Mouse (Mus musculus): ENCODE measurements around the gene Ano6. TPM values are rescaled to one million over a fixed set of nuclear protein-coding genes. Genes with fewer than 3 reads are reported as not detected.

Gene Ano6
- 14.2 and 14.8 TPM in 2 replicates for polyA plus RNA-seq (2012; rRNA removed)

- peak; percentile 92 to 94 for DNase-seq
- Histone ChIP-seq H3K4me3 (replicated peaks; ENCODE audit: insufficient read depth, low read depth, low read length) (peak within 1 kb of the TSS; percentile 75), H3K27ac (ENCODE audit: insufficient read depth, low read length) (no peak within 1 kb of the TSS; the same call in 1 of the 2 replicates), H3K4me1 (ENCODE audit: control insufficient read depth, insufficient read depth, low read length) (no peaks in the 10 kb centered on the region), H3K27me3 (ENCODE audit: control insufficient read depth, insufficient read depth, low read length) (no peaks in the 10 kb centered on the region)
- TF ChIP-seq POLR2A (IDR thresholded peaks at IDR 0.05; ENCODE audit: borderline replicate concordance, insufficient read depth, low read length) = peak; percentile 69
- TF ChIP-seq CTCF (IDR thresholded peaks at IDR 0.05; ENCODE audit: borderline replicate concordance, insufficient read depth, low read depth, low read length) = no peak
- WGBS = 1% methylated on average over 51 of the region's 51 CpGs
Observed at GRCm38 (mm10) chr15:95790529-95791071, at the start of gene Ano6. Gene Ano6, plus strand, starts transcription at chr15:95790843.

DNA sequence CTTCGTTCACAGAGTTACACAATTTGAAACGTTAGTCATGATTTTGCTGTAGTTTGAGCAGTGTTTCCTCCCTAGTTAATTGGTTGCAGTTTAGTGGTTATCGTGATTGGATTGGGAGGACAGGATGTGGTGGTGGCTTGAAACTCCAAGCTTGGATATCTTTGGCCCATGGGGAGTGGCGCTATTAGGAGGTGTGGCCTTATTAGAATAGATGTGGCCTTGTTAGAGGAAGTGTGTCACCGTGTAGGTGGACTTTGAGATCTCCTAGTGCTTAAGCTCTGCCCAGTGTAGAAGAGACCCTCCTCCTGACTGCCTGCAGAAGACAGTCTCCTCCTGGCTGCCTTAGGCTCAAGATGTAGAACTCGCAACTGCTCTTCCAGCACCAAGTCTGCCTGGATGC, 47.7 kb upstream of the Ano6 start:
- Histone ChIP-seq H3K4me3 (replicated peaks; ENCODE audit: insufficient read depth, low read depth, low read length) (no peak overlapping the region), H3K4me1 (ENCODE audit: control insufficient read depth, insufficient read depth, low read length) (no peaks in the 10 kb centered on the region), H3K27ac (ENCODE audit: insufficient read depth, low read length) (no peak overlapping the region), H3K27me3 (ENCODE audit: control insufficient read depth, insufficient read depth, low read length) (no peaks in the 10 kb centered on the region)
- WGBS = 90% methylated on average over 6 of the region's 6 CpGs
- no peak for DNase-seq
- TF ChIP-seq POLR2A (IDR thresholded peaks at IDR 0.05; ENCODE audit: borderline replicate concordance, insufficient read depth, low read length) (no peak), CTCF (IDR thresholded peaks at IDR 0.05; ENCODE audit: borderline replicate concordance, insufficient read depth, low read depth, low read length) (no peak)

GRCm38 (mm10) chr15:95743856-95744255, 46.8 kb upstream of the Ano6 start:
- DNase-seq = no peak
- no peak overlapping the region for H3K4me3 ChIP-seq (replicated peaks; ENCODE audit: insufficient read depth, low read depth, low read length)
- TF ChIP-seq CTCF (IDR thresholded peaks at IDR 0.05; ENCODE audit: borderline replicate concordance, insufficient read depth, low read depth, low read length) = no peak
- no peak for TF ChIP-seq POLR2A (IDR thresholded peaks at IDR 0.05; ENCODE audit: borderline replicate concordance, insufficient read depth, low read length)
- no peak overlapping the region for H3K27ac ChIP-seq (ENCODE audit: insufficient read depth, low read length)
- H3K4me1 ChIP-seq (ENCODE audit: control insufficient read depth, insufficient read depth, low read length) = no peaks in the 10 kb centered on the region
- no peaks in the 10 kb centered on the region for H3K27me3 ChIP-seq (ENCODE audit: control insufficient read depth, insufficient read depth, low read length)
- 71% methylated on average over 2 of the region's 2 CpGs for WGBS

DNA sequence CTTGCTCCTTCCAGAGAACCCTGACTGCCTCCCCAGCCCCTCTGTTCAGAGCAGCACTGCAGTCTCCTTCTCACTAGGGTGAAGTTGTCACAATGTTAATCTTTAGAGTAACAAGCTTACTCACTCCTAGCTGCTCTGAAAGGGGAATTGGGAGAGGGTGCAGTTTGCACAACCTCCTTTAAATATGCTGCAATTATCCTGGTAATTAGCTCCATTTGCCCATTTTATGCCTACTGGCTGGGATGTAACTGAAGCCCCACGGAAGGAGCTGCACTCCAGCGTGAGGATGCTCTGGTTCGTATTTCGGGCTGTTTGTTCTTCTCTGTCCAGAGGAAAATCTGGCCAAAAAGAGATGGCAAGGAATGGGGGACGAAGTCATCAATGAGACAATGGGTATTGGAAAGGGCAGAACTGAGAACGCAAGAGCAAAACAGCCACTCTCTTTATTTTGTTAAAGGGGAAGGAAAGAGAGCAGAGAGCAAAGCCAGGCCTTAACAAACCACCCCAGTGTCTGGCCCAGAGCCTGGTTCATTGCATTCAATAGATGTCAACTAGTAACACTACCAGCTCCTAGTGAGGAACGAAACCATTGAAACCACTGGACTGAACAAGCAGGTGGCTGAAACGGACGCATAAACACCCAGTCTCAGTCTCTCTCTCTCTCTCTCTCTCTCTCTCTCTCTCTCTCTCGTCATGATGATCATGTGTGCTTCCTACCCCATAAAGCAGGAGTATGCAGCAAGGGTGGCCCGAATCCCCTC, 45.1 kb upstream of the Ano6 start:
- 57% methylated on average over 11 of the region's 11 CpGs for WGBS
- Histone ChIP-seq H3K4me3 (replicated peaks; ENCODE audit: insufficient read depth, low read depth, low read length) (no peak overlapping the region), H3K4me1 (ENCODE audit: control insufficient read depth, insufficient read depth, low read length) (no peaks in the 10 kb centered on the region), H3K27ac (ENCODE audit: insufficient read depth, low read length) (no peak overlapping the region), H3K27me3 (ENCODE audit: control insufficient read depth, insufficient read depth, low read length) (no peaks in the 10 kb centered on the region)
- DNase-seq = no peak
- TF ChIP-seq CTCF (IDR thresholded peaks at IDR 0.05; ENCODE audit: borderline replicate concordance, insufficient read depth, low read depth, low read length) (no peak), POLR2A (IDR thresholded peaks at IDR 0.05; ENCODE audit: borderline replicate concordance, insufficient read depth, low read length) (no peak)

- no peak for DNase-seq
- no peak overlapping the region for H3K4me3 ChIP-seq (replicated peaks; ENCODE audit: insufficient read depth, low read depth, low read length)
- H3K27ac ChIP-seq (ENCODE audit: insufficient read depth, low read length) = no peak overlapping the region
- WGBS = 54% methylated on average over 5 of the region's 5 CpGs
- no peaks in the 10 kb centered on the region for H3K27me3 ChIP-seq (ENCODE audit: control insufficient read depth, insufficient read depth, low read length)
- no peak for TF ChIP-seq POLR2A (IDR thresholded peaks at IDR 0.05; ENCODE audit: borderline replicate concordance, insufficient read depth, low read length)
- no peak for TF ChIP-seq CTCF (IDR thresholded peaks at IDR 0.05; ENCODE audit: borderline replicate concordance, insufficient read depth, low read depth, low read length)
- no peaks in the 10 kb centered on the region for H3K4me1 ChIP-seq (ENCODE audit: control insufficient read depth, insufficient read depth, low read length)
Observed at GRCm38 (mm10) chr15:95746513-95746912, 44.1 kb upstream of the Ano6 start.

GRCm38 (mm10) chr15:95746955-95747931, 43.4 kb upstream of the Ano6 start:
- 87% methylated on average over 16 of the region's 16 CpGs for WGBS
- Histone ChIP-seq H3K4me3 (replicated peaks; ENCODE audit: insufficient read depth, low read depth, low read length) (no peak overlapping the region), H3K27me3 (ENCODE audit: control insufficient read depth, insufficient read depth, low read length) (no peaks in the 10 kb centered on the region), H3K4me1 (ENCODE audit: control insufficient read depth, insufficient read depth, low read length) (no peaks in the 10 kb centered on the region), H3K27ac (ENCODE audit: insufficient read depth, low read length) (no peak overlapping the region)
- no peak for DNase-seq
- TF ChIP-seq CTCF (IDR thresholded peaks at IDR 0.05; ENCODE audit: borderline replicate concordance, insufficient read depth, low read depth, low read length) = no peak
- no peak for TF ChIP-seq POLR2A (IDR thresholded peaks at IDR 0.05; ENCODE audit: borderline replicate concordance, insufficient read depth, low read length)

GRCm38 (mm10) chr15:95749216-95749615, 41.4 kb upstream of the Ano6 start:
- TF ChIP-seq POLR2A (IDR thresholded peaks at IDR 0.05; ENCODE audit: borderline replicate concordance, insufficient read depth, low read length) (no peak), CTCF (IDR thresholded peaks at IDR 0.05; ENCODE audit: borderline replicate concordance, insufficient read depth, low read depth, low read length) (no peak)
- DNase-seq = no peak
- 93% methylated on average over 5 of the region's 5 CpGs for WGBS
- H3K27ac ChIP-seq (ENCODE audit: insufficient read depth, low read length) = no peak overlapping the region
- H3K4me1 ChIP-seq (ENCODE audit: control insufficient read depth, insufficient read depth, low read length) = no peaks in the 10 kb centered on the region
- H3K4me3 ChIP-seq (replicated peaks; ENCODE audit: insufficient read depth, low read depth, low read length) = no peak overlapping the region
- no peaks in the 10 kb centered on the region for H3K27me3 ChIP-seq (ENCODE audit: control insufficient read depth, insufficient read depth, low read length)

Data from cerebellum, adult 2 months (tissue).